ENCODE assay signal across 25 mouse cellular contexts in the genomic region with DNA sequence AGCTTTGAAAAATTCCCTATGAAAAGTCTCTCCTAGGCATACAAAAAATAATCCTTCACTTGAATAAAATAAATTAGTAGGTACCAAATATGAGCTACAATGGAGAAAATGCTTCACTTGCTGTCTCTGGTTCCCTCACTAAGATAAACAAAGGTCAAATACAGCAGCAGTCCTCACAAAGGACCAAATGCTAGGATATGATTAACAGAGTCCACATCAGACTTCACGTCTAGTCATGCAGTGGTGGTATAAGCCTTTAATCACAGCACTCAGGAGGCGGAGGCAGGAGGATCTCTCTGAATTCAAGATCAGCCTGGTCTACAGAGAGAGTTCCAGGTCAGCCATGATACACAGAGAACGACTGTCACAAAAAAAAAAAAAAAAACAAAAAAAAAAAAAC.
"Had no signal": no experiment of that assay in that cellular context is flagged by ENCODE, and none has a peak within 500 bp of the region (broad histone marks: within the 10 kb centered on the region; RNA-seq: fewer than 3 reads in every experiment).

No protein-coding gene starts in this region.

- DNase-seq: gastrocnemius, adult 2 months; gastrocnemius, postnatal 10 days; gastrocnemius, postnatal 25 days; heart, adult 2 months; heart, postnatal 10 days; heart, postnatal 4 days; kidney, adult 18-20 months; kidney, postnatal 25 days; kidney, postnatal 4 days; liver had no signal

- H3K27ac ChIP-seq: gastrocnemius, adult 2 months; heart, adult 2 months; hindbrain, embryonic 10.5 days; hindbrain, embryonic 12.5 days; hindbrain, embryonic 14.5 days; intestine, embryonic 15.5 days; kidney, embryonic 15.5 days; kidney, postnatal 0 days; layer of hippocampus, adult 2 months; left cerebral cortex, adult 2 months; limb, embryonic 10.5 days; limb, embryonic 12.5 days; liver, embryonic 14.5 days had no signal

- H3K36me3 ChIP-seq: heart, embryonic 12.5 days; hindbrain, embryonic 10.5 days; hindbrain, embryonic 12.5 days; intestine, embryonic 15.5 days; kidney, embryonic 15.5 days; limb, embryonic 10.5 days; limb, embryonic 12.5 days had no signal

- H3K4me1 ChIP-seq: heart, embryonic 12.5 days; hindbrain, embryonic 10.5 days; hindbrain, embryonic 12.5 days; intestine, embryonic 15.5 days; limb, embryonic 10.5 days; limb, embryonic 12.5 days had no signal

- H3K9me3 ChIP-seq: heart, embryonic 12.5 days; hindbrain, embryonic 10.5 days; hindbrain, embryonic 12.5 days; intestine, embryonic 15.5 days; kidney, embryonic 15.5 days; limb, embryonic 10.5 days; limb, embryonic 12.5 days had no signal

- ATAC-seq: hindbrain, embryonic 16.5 days; inflammation-experienced regulatory T-cells, adult 6 months; intestine, embryonic 15.5 days; intestine, postnatal 0 days had no signal

- H3K27me3 ChIP-seq: heart, embryonic 12.5 days; hindbrain, embryonic 12.5 days; intestine, embryonic 15.5 days; kidney, embryonic 15.5 days; limb, embryonic 12.5 days had no signal

- H3K9ac ChIP-seq: heart, embryonic 12.5 days; hindbrain, embryonic 12.5 days; hindbrain, embryonic 14.5 days; intestine, embryonic 15.5 days; kidney, embryonic 15.5 days; limb, embryonic 12.5 days; liver, embryonic 14.5 days had no signal

- H3K4me2 ChIP-seq: heart, embryonic 12.5 days; hindbrain, embryonic 12.5 days; hindbrain, embryonic 14.5 days; intestine, embryonic 15.5 days; kidney, embryonic 15.5 days; limb, embryonic 12.5 days had no signal

- H3K4me3 ChIP-seq: gastrocnemius, adult 2 months; heart, adult 2 months; heart, embryonic 12.5 days; hindbrain, embryonic 10.5 days; hindbrain, embryonic 12.5 days; intestine, embryonic 15.5 days; kidney, embryonic 15.5 days; layer of hippocampus, adult 2 months; left cerebral cortex, adult 2 months; limb, embryonic 10.5 days; limb, embryonic 12.5 days had no signal
